Mouse (Mus musculus) layer of hippocampus, adult 18-20 months (tissue): ENCODE data around the gene Glp2r. TPM values are rescaled to one million over a fixed set of nuclear protein-coding genes. Genes with fewer than 3 reads are reported as not detected.

Experiments used
- DNase-seq, 2 experiments: peaks; one replicate each; pipeline ENCODE4 v3.0.0; 2022; ENCODE audit warnings: low spot score in 2 of 2
- total RNA-seq, 2 experiments: library from RNA; stranded (reverse); gene quantifications; 2 replicates each; pipeline ENCODE4 v1.2.3; 2021

The Glp2r gene
- total RNA-seq, 2 experiments from 2014 or later, result 1.4 to 2.5 TPM

DNA sequence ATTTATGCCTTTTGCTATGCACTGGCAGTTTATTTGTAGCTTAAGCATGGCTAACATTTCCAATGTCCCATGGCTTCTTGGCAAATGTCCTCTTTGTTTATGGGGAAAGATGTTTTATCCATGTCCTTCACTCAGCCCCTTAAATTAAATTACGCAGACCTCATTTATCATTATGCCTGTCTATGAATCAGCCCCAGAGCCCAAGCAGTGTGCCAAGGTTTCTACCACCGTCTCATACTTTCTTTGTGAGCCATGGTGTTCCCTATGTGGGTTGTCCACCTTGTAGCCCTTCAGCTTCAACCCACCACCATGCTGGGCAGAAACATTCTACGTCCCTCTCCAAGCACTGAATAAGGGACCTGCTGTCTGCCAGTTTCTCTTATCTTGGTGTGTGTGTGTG is 132.6 kb downstream of the Glp2r start:
- DNase-seq, result no peak

DNA sequence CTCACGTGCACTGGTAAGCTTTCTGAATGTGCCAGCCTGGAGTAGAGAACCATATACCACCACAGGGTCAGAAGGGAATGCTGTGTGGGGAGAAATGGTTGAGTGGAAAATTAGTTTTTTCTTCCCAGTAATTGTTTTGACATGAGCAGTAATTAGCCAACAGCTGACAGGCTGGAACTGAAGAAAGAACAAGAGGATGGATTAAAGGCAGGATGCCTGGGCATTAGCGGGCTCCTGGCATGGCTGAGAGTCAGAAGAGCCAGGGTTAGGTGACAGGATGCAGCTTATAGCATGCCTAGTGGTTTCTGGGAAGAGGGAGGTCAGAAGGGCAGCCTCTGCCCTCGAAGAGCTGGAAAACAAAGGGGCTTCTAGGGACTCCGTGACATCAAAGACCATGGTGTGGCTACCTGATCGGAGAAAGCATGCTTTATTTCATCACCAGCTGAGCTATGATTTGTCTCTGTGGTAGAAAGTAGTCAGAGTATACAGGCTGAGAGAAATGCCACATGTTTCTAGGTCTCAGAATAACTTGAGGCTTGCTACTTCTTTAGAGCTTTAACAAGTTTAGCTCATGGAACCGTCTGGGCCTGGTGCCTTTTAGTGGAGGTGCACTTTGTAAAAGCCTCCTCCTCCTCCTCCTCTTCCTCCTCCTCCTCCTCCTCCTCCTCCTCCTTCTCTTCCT is 133.9 kb downstream of the Glp2r start:
- DNase-seq, result no peak

DNA sequence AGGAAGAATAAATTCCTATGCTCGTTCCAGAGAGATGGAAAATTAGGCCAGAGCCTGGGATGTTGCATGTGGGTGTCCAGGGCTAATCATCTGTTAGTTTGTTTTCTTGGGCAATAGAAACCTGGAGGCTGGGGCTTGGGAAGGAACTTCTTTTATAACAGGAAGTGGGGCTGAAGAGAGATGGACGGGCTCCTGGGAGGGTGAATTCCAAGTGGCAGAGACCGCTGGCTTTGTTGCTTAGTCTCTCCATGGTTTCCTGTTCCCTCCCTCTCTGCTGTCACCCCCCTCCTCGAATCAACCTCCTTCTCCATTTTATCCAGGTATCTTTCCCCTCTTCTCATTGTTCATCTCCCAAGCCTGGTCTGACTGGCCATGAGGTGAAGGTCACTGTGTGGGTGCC is 134.8 kb downstream of the Glp2r start:
- DNase-seq, result no peak

DNA sequence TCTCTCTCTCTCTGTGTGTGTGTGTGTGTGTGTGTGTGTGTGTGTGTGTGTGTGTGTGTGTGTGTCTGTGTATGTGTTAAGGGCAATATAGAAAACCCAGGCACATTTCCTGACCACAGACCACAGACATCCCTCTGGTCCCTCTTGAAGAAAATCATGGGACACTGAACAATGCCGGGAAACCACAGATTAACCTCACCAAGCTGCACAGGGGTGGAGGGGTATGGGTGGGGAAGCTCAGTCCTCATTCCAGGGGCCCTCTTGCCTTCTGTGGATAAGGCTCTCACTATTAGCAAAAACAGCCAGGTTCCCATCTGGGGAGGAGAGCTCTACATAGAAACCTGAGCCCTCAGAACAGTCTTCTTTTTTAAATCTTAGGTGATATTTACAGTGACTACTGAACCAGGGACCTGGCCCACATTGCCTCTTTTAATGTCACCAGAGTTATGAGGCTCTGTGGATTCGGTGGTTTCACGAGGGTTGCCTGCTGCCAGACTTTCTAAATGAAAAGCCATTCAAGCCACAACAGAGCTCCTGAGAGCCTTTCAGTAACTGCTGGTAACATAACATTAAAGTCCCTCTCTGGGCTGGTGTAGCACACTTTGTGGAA is 137.2 kb downstream of the Glp2r start:
- no peak for DNase-seq

DNA sequence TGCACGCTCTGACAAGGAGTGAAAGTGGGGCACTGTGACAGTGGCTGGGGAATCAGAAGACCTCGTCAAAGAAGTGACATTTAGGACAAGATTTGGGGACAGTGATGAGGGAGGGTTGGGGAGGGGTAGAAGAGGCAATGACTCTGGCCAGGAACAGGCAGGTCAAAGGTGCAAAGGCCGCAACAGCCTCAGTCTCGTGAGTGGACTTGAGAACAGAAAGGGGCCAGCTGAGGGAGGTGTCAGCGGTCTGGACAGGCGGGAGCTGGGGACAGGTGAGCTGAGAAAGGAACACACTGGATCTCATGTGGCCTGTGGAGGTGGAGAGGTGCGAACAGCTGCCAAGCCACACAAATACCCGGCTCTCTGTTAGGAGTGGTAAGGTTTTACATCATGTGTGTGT is 138.0 kb downstream of the Glp2r start:
- no peak for DNase-seq

DNA sequence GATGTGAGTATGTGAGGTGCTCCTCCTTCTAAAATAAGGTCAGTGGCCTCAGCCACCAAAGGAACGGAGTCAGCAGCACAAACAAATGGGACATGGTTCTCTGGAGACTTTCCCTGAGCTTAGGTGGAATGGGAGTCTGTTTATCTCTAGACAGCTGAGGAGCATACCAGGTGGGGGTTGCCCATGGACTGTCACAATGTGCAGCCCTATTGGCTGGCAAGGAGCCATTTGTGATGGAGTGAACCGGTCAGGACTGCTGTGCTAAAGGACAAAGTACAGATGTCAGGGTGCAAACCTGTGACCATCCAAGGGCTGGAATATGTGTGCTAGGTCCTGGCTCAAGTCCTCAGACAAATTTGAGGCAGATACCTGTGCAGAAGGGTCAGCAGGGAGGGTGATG is 142.4 kb downstream of the Glp2r start:
- DNase-seq, result no peak

DNA sequence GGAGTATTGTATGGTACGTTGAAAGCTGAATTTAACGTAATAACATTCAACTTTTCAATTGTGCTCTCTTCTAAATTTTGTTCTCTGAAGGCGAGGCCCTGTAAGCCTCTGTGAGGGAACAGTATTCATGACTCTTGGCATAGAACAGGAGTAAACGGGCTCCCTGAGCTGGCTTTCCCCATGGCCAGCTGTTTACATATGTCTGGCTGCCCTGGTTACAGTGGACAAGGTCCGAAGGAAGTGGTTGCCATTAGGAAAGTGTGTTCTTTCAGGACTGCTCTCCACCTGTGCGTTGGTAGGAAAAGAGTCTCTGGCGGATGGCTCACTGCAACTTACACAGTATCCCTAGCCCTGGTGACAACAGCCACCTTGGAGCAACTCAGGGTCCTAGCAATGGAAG is 143.8 kb downstream of the Glp2r start:
- DNase-seq, result no peak

DNA sequence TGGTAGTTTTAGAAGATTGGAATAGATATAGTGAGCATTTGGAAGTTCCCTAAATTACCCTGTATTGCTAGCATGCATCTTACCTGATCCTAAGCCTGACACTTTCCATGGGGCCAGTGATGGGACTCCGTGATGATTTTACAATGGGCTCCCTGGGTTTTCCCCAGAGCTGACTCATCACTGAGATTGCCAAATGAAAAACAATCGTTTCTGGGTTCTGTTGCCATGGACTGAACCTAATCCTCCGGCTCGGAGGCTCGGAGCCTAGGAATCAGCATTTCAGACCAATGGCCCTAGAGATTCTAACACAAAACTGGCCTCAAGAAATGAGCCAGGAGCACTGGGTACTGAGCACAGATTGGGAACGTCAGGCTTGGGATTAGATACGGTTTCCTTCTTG is 148.6 kb downstream of the Glp2r start:
- DNase-seq, result no peak

GRCm38 (mm10) chr11:67616557-67617239 is 154.3 kb downstream of the Glp2r start:
- no peak for DNase-seq

- no peak for DNase-seq
These were observed 158.7 kb downstream of the Glp2r start for GRCm38 (mm10) chr11:67612158-67612839.

Other genes with a start within 250 kb of the Glp2r start
- gene Rcvrn, start 75.8 kb downstream of the Glp2r start, total RNA-seq, result 1 to 10 TPM; 1.5 to 1.8 TPM
- not detected for gene Gsg1l2, start 3.5 kb upstream of the Glp2r start, total RNA-seq
- gene Dhrs7c, start 27.0 kb upstream of the Glp2r start, total RNA-seq, result not detected
- under 1 TPM; 0.58 to 0.67 TPM for gene Usp43, start 151.0 kb upstream of the Glp2r start, total RNA-seq
- gene Cfap52, start 194.5 kb upstream of the Glp2r start, total RNA-seq, result 1 to 10 TPM in 1 of 2 experiments, under 1 TPM in 1; 0.63 to 1.1 TPM
- 10 to 100 TPM; 38.3 to 39.1 TPM for gene Stx8, start 195.0 kb upstream of the Glp2r start, total RNA-seq